Mouse (Mus musculus): ENCODE measurements at regions not wholly inside any gene's neighbourhood (a gene's known extent, or its start where the extent isn't known, plus 50 kb on each side); places are given as distances from the start of the nearest gene placed in this dataset.

- no peak for ATAC-seq (ENCODE audit: insufficient number of reproducible peaks, insufficient read depth, low FRiP score, low TSS enrichment, low read depth)
These were observed 66.2 kb downstream of the Car2 start for GRCm38 (mm10) chr3:14952169-14952729.

DNA sequence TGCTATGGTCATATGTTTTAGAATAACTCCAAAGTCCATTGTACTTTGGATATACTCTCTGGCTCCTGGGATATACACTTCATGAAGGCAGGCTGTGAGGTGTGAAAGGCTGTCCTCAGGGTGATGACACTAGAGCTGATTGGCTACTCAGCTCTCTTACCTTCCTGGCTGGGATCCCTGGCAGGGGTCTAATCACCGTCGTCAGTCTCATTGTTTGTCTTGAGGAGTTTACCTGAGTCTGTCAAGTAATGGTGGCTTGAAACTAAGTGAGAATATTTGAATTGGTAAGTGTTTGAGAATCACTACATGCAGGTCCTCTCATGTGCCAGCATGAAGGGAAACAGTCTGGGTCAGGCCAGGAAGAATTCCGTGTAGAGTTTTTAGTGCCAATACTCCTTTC, 66.9 kb downstream of the Car2 start:
- Histone ChIP-seq H3K36me3 (no peaks in the 10 kb centered on the region), H3K27me3 (no peaks in the 10 kb centered on the region), H3K4me3 (replicated peaks) (no peak overlapping the region), H3K4me2 (no peak overlapping the region), H3K9me3 (no peaks in the 10 kb centered on the region), H3K27ac (no peak overlapping the region), H3K9ac (replicated peaks) (no peak overlapping the region), H3K4me1 (replicated peaks) (peaks cover 6% of the 10 kb centered on the region; the same call in 1 of the 2 replicates)
- 47% methylated on average over 3 of the region's 3 CpGs for WGBS
- ATAC-seq (ENCODE audit: insufficient number of reproducible peaks, insufficient read depth, low FRiP score, low TSS enrichment, low read depth) = no peak

More at GRCm38 (mm10) chr3:14952169-14952729, 66.2 kb downstream of the Car2 start:
- no peak overlapping the region for H3K27ac ChIP-seq
- 76% methylated on average over 3 of the region's 3 CpGs for WGBS
- H3K4me3 ChIP-seq (replicated peaks) = no peak overlapping the region
- no peaks in the 10 kb centered on the region for H3K9me3 ChIP-seq
- H3K4me2 ChIP-seq = no peak overlapping the region
- H3K27me3 ChIP-seq = no peaks in the 10 kb centered on the region
- H3K9ac ChIP-seq (replicated peaks) = no peak overlapping the region
- no peaks in the 10 kb centered on the region for H3K36me3 ChIP-seq
- H3K4me1 ChIP-seq (replicated peaks) = no peaks in the 10 kb centered on the region

GRCm38 (mm10) chr3:14957481-14957880, 71.4 kb downstream of the Car2 start:
- H3K4me3 ChIP-seq (replicated peaks) = no peak overlapping the region
- no peaks in the 10 kb centered on the region for H3K36me3 ChIP-seq
- no peaks in the 10 kb centered on the region for H3K27me3 ChIP-seq
- peaks cover 10% of the 10 kb centered on the region; the same call in 1 of the 2 replicates for H3K4me1 ChIP-seq (replicated peaks)
- ATAC-seq (ENCODE audit: insufficient number of reproducible peaks, insufficient read depth, low FRiP score, low TSS enrichment, low read depth) = no peak
- H3K9me3 ChIP-seq = no peaks in the 10 kb centered on the region
- WGBS = 67% methylated on average over 1 of the region's 1 CpGs
- no peak overlapping the region for H3K9ac ChIP-seq (replicated peaks)
- no peak overlapping the region for H3K4me2 ChIP-seq
- no peak overlapping the region for H3K27ac ChIP-seq

- H3K36me3 ChIP-seq = no peaks in the 10 kb centered on the region
These were observed 72.2 kb downstream of the Car2 start for GRCm38 (mm10) chr3:14958277-14958676.

GRCm38 (mm10) chr3:14959586-14959985, 73.5 kb downstream of the Car2 start:
- Histone ChIP-seq H3K27ac (no peak overlapping the region), H3K27me3 (no peaks in the 10 kb centered on the region), H3K4me2 (no peak overlapping the region), H3K4me3 (replicated peaks) (no peak overlapping the region), H3K4me1 (replicated peaks) (peaks cover 10% of the 10 kb centered on the region; the same call in 1 of the 2 replicates), H3K9me3 (no peaks in the 10 kb centered on the region), H3K36me3 (no peaks in the 10 kb centered on the region), H3K9ac (replicated peaks) (no peak overlapping the region)
- peak; percentile 59; the same call in 1 of the 2 replicates for ATAC-seq (ENCODE audit: insufficient number of reproducible peaks, insufficient read depth, low FRiP score, low TSS enrichment, low read depth)
- WGBS = 0% methylated on average over 1 of the region's 1 CpGs

More at GRCm38 (mm10) chr3:14958277-14958676, 72.2 kb downstream of the Car2 start:
- no peak for ATAC-seq (ENCODE audit: insufficient number of reproducible peaks, insufficient read depth, low FRiP score, low TSS enrichment, low read depth)
- H3K4me1 ChIP-seq (replicated peaks) = peaks cover 10% of the 10 kb centered on the region; the same call in 1 of the 2 replicates
- no peaks in the 10 kb centered on the region for H3K27me3 ChIP-seq
- H3K4me2 ChIP-seq = no peak overlapping the region
- H3K4me3 ChIP-seq (replicated peaks) = no peak overlapping the region
- H3K9me3 ChIP-seq = no peaks in the 10 kb centered on the region
- WGBS = 56% methylated on average over 1 of the region's 1 CpGs
- H3K27ac ChIP-seq = no peak overlapping the region
- H3K9ac ChIP-seq (replicated peaks) = no peak overlapping the region

DNA sequence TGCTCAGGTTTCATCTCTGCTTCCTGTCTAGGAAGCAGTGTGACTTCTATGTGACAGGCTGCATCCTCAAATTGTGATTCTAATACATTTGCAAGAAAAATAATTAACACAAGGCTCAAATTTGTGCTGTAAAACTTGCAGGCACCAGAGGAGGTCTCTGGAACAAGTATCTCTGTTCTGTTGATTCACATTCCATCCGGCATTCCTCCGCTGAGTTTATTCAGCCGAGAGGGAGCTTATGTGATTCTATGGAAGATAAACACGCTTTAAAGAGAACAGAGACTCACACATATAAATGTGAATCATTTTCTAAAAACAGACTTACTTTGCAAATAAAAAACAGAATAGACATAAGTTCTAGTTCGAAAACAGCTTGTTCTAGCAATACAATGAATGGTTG, 78.7 kb downstream of the Car2 start:
- Histone ChIP-seq H3K4me3 (replicated peaks) (no peak overlapping the region), H3K9me3 (no peaks in the 10 kb centered on the region), H3K4me1 (replicated peaks) (no peaks in the 10 kb centered on the region), H3K27me3 (no peaks in the 10 kb centered on the region), H3K9ac (replicated peaks) (no peak overlapping the region), H3K27ac (no peak overlapping the region), H3K4me2 (no peak overlapping the region), H3K36me3 (no peaks in the 10 kb centered on the region)
- 90% methylated on average over 5 of the region's 5 CpGs for WGBS
- no peak for ATAC-seq (ENCODE audit: insufficient number of reproducible peaks, insufficient read depth, low FRiP score, low TSS enrichment, low read depth)

DNA sequence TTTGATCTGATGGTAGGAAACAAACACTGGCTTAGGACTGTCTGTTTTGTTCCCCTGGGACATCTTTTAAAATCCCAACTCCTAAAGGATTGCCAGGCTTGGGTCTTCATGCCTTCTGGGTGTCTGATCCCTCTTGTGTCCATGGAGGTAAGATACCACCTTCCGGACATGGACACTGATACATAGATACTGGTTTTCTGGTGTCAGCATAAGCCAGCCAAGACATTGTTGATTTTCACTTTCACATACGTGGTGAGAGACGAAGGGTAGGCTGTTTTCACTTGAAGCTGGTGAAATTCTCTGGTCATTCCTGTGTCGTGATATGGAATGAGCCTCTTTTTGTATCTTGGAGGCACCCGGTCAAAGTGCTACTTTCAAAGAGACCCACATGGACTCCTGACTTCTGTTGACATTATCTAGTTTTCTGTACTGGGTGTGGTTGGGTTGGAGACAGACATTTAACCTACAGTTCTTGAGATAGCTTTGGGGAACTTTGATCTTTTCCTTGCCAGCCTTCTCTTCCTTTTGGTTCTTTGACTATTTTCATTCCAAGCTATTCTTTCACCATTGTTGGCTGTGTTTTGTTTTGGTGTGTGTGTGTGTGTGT, 79.5 kb downstream of the Car2 start:
- H3K9me3 ChIP-seq = no peaks in the 10 kb centered on the region
- WGBS = 89% methylated on average over 5 of the region's 5 CpGs
- ATAC-seq (ENCODE audit: insufficient number of reproducible peaks, insufficient read depth, low FRiP score, low TSS enrichment, low read depth) = no peak

DNA sequence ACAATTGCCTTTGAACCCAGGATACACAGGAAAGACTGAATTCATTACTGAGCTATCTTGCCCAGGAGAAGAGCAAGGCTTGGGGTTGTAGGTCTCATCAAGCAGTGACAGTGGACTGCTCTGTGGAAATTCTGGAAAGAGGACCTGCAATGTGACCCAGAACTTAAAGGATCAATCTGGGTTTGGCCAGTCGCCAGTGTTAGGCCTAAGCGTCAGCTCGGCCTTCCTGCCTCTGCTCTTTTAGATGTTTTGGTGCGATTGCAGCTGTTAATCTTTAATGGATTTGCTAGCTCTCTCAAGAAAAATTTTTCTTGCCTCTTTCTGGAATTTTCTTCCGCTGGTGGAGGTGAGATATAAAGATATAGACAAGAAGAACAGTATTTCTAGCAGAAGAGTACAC, 81.2 kb downstream of the Car2 start:
- no peaks in the 10 kb centered on the region for H3K36me3 ChIP-seq
- 83% methylated on average over 5 of the region's 5 CpGs for WGBS
- H3K4me3 ChIP-seq (replicated peaks) = no peak overlapping the region
- no peak overlapping the region for H3K9ac ChIP-seq (replicated peaks)
- ATAC-seq (ENCODE audit: insufficient number of reproducible peaks, insufficient read depth, low FRiP score, low TSS enrichment, low read depth) = no peak
- no peaks in the 10 kb centered on the region for H3K9me3 ChIP-seq
- 0 out of 2 replicates have a peak, but pooled peaks cover 3% of the 10 kb centered on the region for H3K4me1 ChIP-seq (replicated peaks)
- no peak overlapping the region for H3K4me2 ChIP-seq
- H3K27ac ChIP-seq = no peak overlapping the region
- H3K27me3 ChIP-seq = no peaks in the 10 kb centered on the region

More for the DNA sequence above, 79.5 kb downstream of the Car2 start:
- no peaks in the 10 kb centered on the region for H3K27me3 ChIP-seq
- no peaks in the 10 kb centered on the region for H3K4me1 ChIP-seq (replicated peaks)
- no peak overlapping the region for H3K9ac ChIP-seq (replicated peaks)
- H3K4me3 ChIP-seq (replicated peaks) = no peak overlapping the region
- no peaks in the 10 kb centered on the region for H3K36me3 ChIP-seq
- H3K4me2 ChIP-seq = no peak overlapping the region
- no peak overlapping the region for H3K27ac ChIP-seq

DNA sequence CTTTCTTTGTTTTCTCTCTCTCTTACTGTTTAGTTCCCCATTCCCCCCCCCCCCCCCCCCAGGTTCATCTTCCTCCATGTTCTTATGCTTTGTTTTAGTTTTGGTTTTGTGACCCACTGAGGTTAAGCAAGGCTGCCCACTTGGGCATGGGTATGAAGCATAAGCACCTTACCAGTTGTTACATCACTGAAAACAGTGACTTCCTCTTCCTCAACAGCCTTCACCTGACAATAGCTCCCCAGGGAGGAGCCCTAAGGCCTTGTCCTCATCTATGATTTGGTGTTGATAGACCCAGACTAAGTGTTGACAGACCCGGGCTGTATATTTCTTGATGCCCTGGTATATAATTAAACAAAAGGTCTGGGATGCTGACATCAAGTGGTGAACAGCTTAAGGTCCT, 82.3 kb downstream of the Car2 start:
- 86% methylated on average over 1 of the region's 1 CpGs for WGBS
- no peak for ATAC-seq (ENCODE audit: insufficient number of reproducible peaks, insufficient read depth, low FRiP score, low TSS enrichment, low read depth)
- H3K27ac ChIP-seq = no peak overlapping the region

DNA sequence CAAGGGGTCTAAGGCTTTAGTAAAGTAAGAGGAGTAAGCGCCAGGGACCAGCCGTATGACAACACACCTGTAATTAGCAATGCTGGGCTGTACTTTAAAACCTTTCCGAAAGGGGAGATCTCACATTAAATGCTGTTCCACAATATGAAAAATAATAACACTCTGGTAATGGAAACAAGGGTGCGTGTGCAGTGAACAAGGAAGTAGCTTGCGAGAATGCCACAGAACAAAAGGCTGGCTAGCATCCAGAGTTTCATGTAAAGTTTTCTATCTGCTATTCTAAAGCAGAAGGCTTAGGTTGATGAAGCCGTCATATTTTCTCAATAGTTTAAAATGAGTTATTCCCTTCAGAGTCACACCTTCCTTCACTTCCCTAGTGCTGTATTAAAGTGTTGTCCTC, 83.6 kb downstream of the Car2 start:
- Histone ChIP-seq H3K4me2 (no peak overlapping the region), H3K4me3 (replicated peaks) (no peak overlapping the region)
- WGBS = 71% methylated on average over 6 of the region's 6 CpGs

More for the DNA sequence above, 82.3 kb downstream of the Car2 start:
- Histone ChIP-seq H3K9me3 (no peaks in the 10 kb centered on the region), H3K4me1 (replicated peaks) (0 out of 2 replicates have a peak, but pooled peaks cover 3% of the 10 kb centered on the region), H3K4me2 (no peak overlapping the region), H3K36me3 (no peaks in the 10 kb centered on the region), H3K27me3 (no peaks in the 10 kb centered on the region), H3K9ac (replicated peaks) (no peak overlapping the region), H3K4me3 (replicated peaks) (no peak overlapping the region)

GRCm38 (mm10) chr3:14971647-14972046, 85.6 kb downstream of the Car2 start:
- 77% methylated on average over 2 of the region's 2 CpGs for WGBS
- H3K27me3 ChIP-seq = no peaks in the 10 kb centered on the region

More for the DNA sequence above, 83.6 kb downstream of the Car2 start:
- Histone ChIP-seq H3K4me1 (replicated peaks) (0 out of 2 replicates have a peak, but pooled peaks cover 3% of the 10 kb centered on the region), H3K9ac (replicated peaks) (no peak overlapping the region), H3K27ac (no peak overlapping the region), H3K36me3 (no peaks in the 10 kb centered on the region), H3K27me3 (no peaks in the 10 kb centered on the region), H3K9me3 (no peaks in the 10 kb centered on the region)
- no peak for ATAC-seq (ENCODE audit: insufficient number of reproducible peaks, insufficient read depth, low FRiP score, low TSS enrichment, low read depth)

More at GRCm38 (mm10) chr3:14971647-14972046, 85.6 kb downstream of the Car2 start:
- H3K4me2 ChIP-seq = no peak overlapping the region
- H3K4me1 ChIP-seq (replicated peaks) = 0 out of 2 replicates have a peak, but pooled peaks cover 3% of the 10 kb centered on the region
- no peaks in the 10 kb centered on the region for H3K9me3 ChIP-seq
- no peak for ATAC-seq (ENCODE audit: insufficient number of reproducible peaks, insufficient read depth, low FRiP score, low TSS enrichment, low read depth)
- H3K9ac ChIP-seq (replicated peaks) = no peak overlapping the region
- no peak overlapping the region for H3K27ac ChIP-seq
- no peaks in the 10 kb centered on the region for H3K36me3 ChIP-seq
- no peak overlapping the region for H3K4me3 ChIP-seq (replicated peaks)
